Mouse (Mus musculus) v-Abl transformed pro-B cells (cell line): ENCODE measurements around the gene Mfsd4b3.
"Not testable (repeated sequence)": the region's sequence is repeated elsewhere in the genome, so short reads cannot be mapped to it uniquely, and the experiment has no call there.

ENCODE experiments used
- in situ Hi-C, 2 experiments: fragments of 400-800 bp; cut with MboI; formaldehyde crosslinking; loops; one replicate each; pipeline ENCODE4 v1.15.1; 2025; ENCODE audit not compliant: unreplicated experiment in 2 of 2

The Mfsd4b3 gene

DNA sequence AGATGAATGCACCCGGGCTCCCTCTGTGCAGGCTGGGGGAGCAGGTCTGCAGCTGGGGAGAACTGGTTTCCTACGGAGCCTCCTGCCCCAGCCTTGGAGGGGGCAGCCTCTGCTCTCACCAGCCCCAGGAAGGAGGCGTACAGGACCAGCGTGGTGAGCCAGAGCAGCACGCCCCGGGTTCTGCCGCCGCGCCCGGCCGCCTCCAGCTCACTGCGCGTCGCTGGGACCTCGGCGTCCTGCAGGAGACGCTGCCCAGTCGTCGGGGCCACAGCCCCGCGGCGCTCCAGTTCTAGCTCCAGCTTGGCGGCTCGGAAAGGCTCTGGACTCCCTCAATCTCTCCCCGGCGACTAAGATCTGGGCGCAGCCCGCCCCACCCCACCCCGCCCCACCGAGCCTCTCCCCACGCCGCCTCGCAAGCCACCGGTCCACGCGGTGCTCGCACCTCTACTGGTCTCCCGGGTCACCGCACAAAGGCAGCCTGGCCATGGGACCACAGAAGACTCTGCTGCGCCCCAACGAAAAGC, 33.3 kb downstream of the Mfsd4b3 start, which contains the start of gene Mfsd4b2:
Mfsd4b2 (minus strand) TSS at position 308 of the 524 bp plus-strand sequence.
- in situ Hi-C loops = no loop called here

GRCm38 (mm10) chr10:39924556-39924955, 35.4 kb downstream of the Mfsd4b3 start:
- in situ Hi-C loops = not testable (repeated sequence)

DNA sequence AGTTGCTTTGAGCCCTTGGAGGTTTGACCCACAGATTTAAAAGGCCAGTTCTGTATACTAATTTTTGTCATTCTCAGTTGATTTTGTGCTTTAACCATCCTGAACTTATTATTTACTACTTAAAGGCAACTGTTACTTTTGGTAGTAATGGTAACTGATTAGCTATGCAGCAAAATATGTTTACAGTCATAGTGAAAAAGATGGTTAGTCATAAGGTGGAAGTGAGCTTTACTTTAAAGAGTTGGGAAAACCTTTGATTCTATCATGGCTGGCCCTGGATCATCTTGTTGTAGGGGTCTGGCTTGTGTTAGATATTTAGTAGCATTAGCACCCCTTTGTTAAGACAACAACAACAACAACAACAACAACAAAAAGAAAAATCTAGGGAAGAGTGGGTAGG, 47.3 kb downstream of the Mfsd4b3 start:
- in situ Hi-C loops = no loop called here

DNA sequence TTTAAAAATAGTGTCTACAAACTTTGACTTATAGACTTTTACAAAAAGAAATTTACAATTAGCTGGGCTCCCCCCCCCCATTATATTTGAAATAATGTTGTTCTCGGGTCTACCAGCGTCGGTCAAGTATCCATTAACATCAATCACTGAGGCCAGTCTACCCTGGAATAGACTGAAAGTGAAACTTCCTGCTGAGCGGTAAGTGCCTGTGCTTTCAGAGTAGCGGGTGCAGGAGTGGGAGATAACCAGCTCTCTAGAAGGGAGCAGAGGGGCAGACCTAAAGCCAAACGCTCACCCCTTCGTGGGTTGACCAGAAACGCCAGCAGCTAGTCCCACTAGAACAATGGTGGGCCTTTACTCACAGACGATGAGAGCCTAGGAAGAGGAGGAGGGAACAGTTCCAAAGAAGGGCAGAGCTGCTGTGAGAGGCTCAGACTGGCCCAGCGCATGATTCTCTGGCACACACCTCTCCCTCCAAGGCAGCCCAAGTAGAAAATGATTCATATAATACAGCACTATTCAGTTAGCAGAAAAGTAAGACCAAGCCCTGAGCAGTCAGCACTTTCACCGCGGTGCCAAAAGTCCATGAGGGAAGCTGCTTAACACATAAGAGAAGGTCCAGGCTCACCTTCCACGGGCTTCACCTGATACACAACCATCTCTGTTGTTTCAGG, 51.0 kb downstream of the Mfsd4b3 start:
- in situ Hi-C loops = no loop called here

GRCm38 (mm10) chr10:39906799-39907658, 52.9 kb downstream of the Mfsd4b3 start:
- in situ Hi-C loops = no loop called here

GRCm38 (mm10) chr10:39904191-39904590, 55.8 kb downstream of the Mfsd4b3 start:
- in situ Hi-C loops = no loop called here

- in situ Hi-C loops = no loop called here
These were observed 61.0 kb downstream of the Mfsd4b3 start, which contains the start of gene Mfsd4b4 for GRCm38 (mm10) chr10:39898874-39899371. Gene Mfsd4b4 (minus strand): TSS chr10:39899238.
